Mouse (Mus musculus) spleen, adult 2 months (tissue): ENCODE data around the gene Ptprf.

Source experiments
- CTCF ChIP-seq: fragments of 200-500 bp; IDR thresholded peaks from 2 replicates; pipeline ENCODE4 v1.5.1; 2011; ENCODE audit warnings: mild to moderate bottlenecking, inconsistent platforms; ENCODE audit not compliant: insufficient read depth, insufficient read length, insufficient replicate concordance; ENCODE audit errors: extremely low read depth
- POLR2A ChIP-seq: fragments of 200-500 bp; IDR thresholded peaks from 2 replicates; pipeline ENCODE4 v1.6.1; 2011; ENCODE audit warnings: low read depth, low read length, inconsistent platforms

DNA sequence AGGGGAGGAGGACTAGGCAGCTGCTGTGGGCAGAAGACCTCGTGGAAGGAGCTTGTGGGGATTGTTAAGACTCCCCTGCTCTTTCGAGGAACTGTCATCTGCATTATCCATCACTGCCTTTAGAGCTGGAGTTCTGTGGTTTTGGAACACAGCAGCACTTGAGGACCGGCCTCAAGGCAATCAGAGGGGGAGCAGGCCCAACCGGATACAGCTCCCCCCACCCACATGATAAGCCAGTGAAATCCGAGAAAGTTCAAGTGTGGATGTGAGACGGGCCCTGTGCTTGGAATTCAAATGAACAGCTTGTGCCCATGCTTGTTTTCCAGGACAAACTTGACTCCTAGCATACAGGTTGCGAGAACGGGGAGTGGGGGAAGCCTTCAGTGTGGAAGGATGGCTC lies 24.1 kb upstream of the Ptprf start:
- TF ChIP-seq CTCF (no peak), POLR2A (no peak)
